In the genomic region with DNA sequence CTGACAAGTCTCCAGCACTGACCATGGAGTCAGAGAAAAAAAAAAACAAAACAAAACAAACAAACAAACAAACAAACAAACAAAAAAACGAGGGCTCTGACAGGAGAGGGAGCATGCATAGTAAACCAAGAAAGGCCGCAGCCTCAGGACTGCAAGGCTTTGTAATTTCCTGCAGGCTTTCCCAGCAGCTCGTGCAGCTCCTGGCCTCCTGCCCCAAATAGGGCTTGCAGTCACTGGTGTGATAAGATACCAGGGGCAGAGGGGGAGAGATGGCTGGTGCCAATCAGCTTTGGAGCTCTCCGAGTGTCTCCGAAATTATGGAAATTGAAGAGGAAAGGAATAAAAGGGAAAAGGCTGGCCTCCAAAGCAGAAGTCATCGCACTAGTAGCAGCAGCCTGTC, we compare ENCODE assay signal across 19 mouse cellular contexts.
DNase-seq lines count a peak whose midpoint lies in the region; ATAC-seq and TF ChIP-seq lines count a peak whose summit lies in the region.
"Had no signal": no experiment of that assay in that cellular context is flagged by ENCODE, and none has a peak within 500 bp of the region (broad histone marks: within the 10 kb centered on the region; RNA-seq: fewer than 3 reads in every experiment).

No protein-coding gene starts in this region.

- peak; percentile 10; the same call in 1 of the 2 replicates for ATAC-seq in forebrain, postnatal 0 days
- ATAC-seq in forebrain, embryonic 11.5 days (replicated peaks; ENCODE audit: low FRiP score): no peak
- ATAC-seq in heart, embryonic 15.5 days (replicated peaks; ENCODE audit: insufficient number of reproducible peaks, insufficient read depth, low FRiP score, low read depth): 0 out of 2 replicates have a peak, but pooled peaks have one; percentile 21
- no peak for ATAC-seq in midbrain, postnatal 0 days (ENCODE audit: low FRiP score)
- ATAC-seq: intestine, postnatal 0 days; liver, embryonic 12.5 days had no signal

- H3K4me1 ChIP-seq in forebrain, postnatal 0 days (ENCODE audit: insufficient read depth): no peaks in the 10 kb centered on the region
- no peaks in the 10 kb centered on the region for H3K4me1 ChIP-seq in forebrain, embryonic 11.5 days (replicated peaks; ENCODE audit: control insufficient read depth, insufficient read depth, low read length)
- H3K4me1 ChIP-seq in kidney, adult 2 months (ENCODE audit: control insufficient read depth, insufficient read depth, low read length): no peaks in the 10 kb centered on the region
- H3K4me1 ChIP-seq in heart, embryonic 15.5 days (replicated peaks): peaks cover 18% of the 10 kb centered on the region
- H3K4me1 ChIP-seq in midbrain, postnatal 0 days (ENCODE audit: insufficient read depth, low read length): no peaks in the 10 kb centered on the region
- H3K4me1 ChIP-seq: liver, embryonic 12.5 days; neural tube, embryonic 12.5 days had no signal

- H3K4me2 ChIP-seq in forebrain, postnatal 0 days (ENCODE audit: low read depth): no peak overlapping the region
- no peak overlapping the region for H3K4me2 ChIP-seq in forebrain, embryonic 11.5 days (ENCODE audit: low read depth, low read length, severe bottlenecking)
- peak overlapping the region; percentile 42 for H3K4me2 ChIP-seq in heart, embryonic 15.5 days
- H3K4me2 ChIP-seq in midbrain, postnatal 0 days (ENCODE audit: low read depth, low read length, poor library complexity, severe bottlenecking): no peak overlapping the region
- H3K4me2 ChIP-seq: hindbrain, embryonic 12.5 days; liver, embryonic 12.5 days; lung, embryonic 14.5 days; neural tube, embryonic 12.5 days had no signal

- H3K4me3 ChIP-seq in forebrain, postnatal 0 days (ENCODE audit: low read depth, low read length): no peak overlapping the region
- no peak overlapping the region for H3K4me3 ChIP-seq in forebrain, embryonic 11.5 days (ENCODE audit: low read depth, low read length)
- no peak overlapping the region for H3K4me3 ChIP-seq in kidney, adult 2 months (ENCODE audit: insufficient read depth, low read depth, low read length)
- H3K4me3 ChIP-seq in heart, embryonic 15.5 days: 0 out of 2 replicates have a peak overlapping the region, but pooled peaks have one; percentile 5
- no peak overlapping the region for H3K4me3 ChIP-seq in midbrain, postnatal 0 days (ENCODE audit: low read depth, low read length)
- H3K4me3 ChIP-seq: hindbrain, embryonic 12.5 days; liver, embryonic 12.5 days; neural tube, embryonic 12.5 days had no signal

- H3K36me3 ChIP-seq in forebrain, postnatal 0 days (ENCODE audit: insufficient read depth): peaks cover 22% of the 10 kb centered on the region
- no peaks in the 10 kb centered on the region; the same call in 1 of the 2 replicates for H3K36me3 ChIP-seq in forebrain, embryonic 11.5 days (ENCODE audit: control insufficient read depth, insufficient read depth, low read length)
- H3K36me3 ChIP-seq in kidney, adult 2 months (ENCODE audit: control insufficient read depth, insufficient read depth, low read length): no peaks in the 10 kb centered on the region
- peaks cover 1% of the 10 kb centered on the region; the same call in 1 of the 2 replicates for H3K36me3 ChIP-seq in heart, embryonic 15.5 days
- H3K36me3 ChIP-seq in midbrain, postnatal 0 days (ENCODE audit: insufficient read depth, low read length): peaks cover 8% of the 10 kb centered on the region; the same call in 1 of the 2 replicates
- H3K36me3 ChIP-seq: hindbrain, embryonic 12.5 days; liver, embryonic 12.5 days; neural tube, embryonic 12.5 days had no signal

- no peak overlapping the region for H3K9ac ChIP-seq in forebrain, postnatal 0 days
- no peak overlapping the region for H3K9ac ChIP-seq in forebrain, embryonic 11.5 days (ENCODE audit: low read length)
- H3K9ac ChIP-seq in heart, embryonic 15.5 days: no peak overlapping the region
- H3K9ac ChIP-seq in midbrain, postnatal 0 days (replicated peaks; ENCODE audit: low read length, poor library complexity, severe bottlenecking): no peak overlapping the region
- H3K9ac ChIP-seq: hindbrain, embryonic 12.5 days; liver, embryonic 12.5 days; lung, embryonic 14.5 days; neural tube, embryonic 12.5 days had no signal

- no peak for TF ChIP-seq POLR2A in kidney, adult 2 months (IDR thresholded peaks at IDR 0.05; ENCODE audit: low read depth, low read length)

- DNase-seq in forebrain, postnatal 0 days: no peak
- no peak for DNase-seq in forebrain, embryonic 11.5 days (ENCODE audit: low spot score)
- DNase-seq in kidney, adult 2 months: peak; percentile 19
- no peak for DNase-seq in kidney, postnatal 36 days
- DNase-seq in midbrain, postnatal 0 days (ENCODE audit: low spot score): no peak
- no peak for DNase-seq in adipocyte (ENCODE audit: low spot score)
- DNase-seq: adrenal gland, postnatal 36 days; cerebellum, adult 8-10 months; kidney, postnatal 10 days; lung, embryonic 14.5 days; lung, postnatal 4 days; retina, postnatal 1 day; right cerebral cortex, postnatal 4 days; thymus, postnatal 4 days had no signal

- TF ChIP-seq CTCF in forebrain, postnatal 0 days (IDR thresholded peaks at IDR 0.05; ENCODE audit: low read depth): no peak
- TF ChIP-seq CTCF in kidney, adult 2 months (conservative IDR thresholded peaks at IDR 0.05; ENCODE audit: insufficient read depth, insufficient read length, low read depth, low read length): no peak
- TF ChIP-seq CTCF in midbrain, postnatal 0 days (IDR thresholded peaks at IDR 0.05): no peak

- H3K27me3 ChIP-seq in forebrain, postnatal 0 days (ENCODE audit: insufficient read depth, low read length): no peaks in the 10 kb centered on the region
- H3K27me3 ChIP-seq in forebrain, embryonic 11.5 days (ENCODE audit: control insufficient read depth, insufficient read depth, low read length): no peaks in the 10 kb centered on the region
- H3K27me3 ChIP-seq in kidney, adult 2 months (replicated peaks; ENCODE audit: control insufficient read depth, insufficient read depth, low read length): no peaks in the 10 kb centered on the region
- no peaks in the 10 kb centered on the region for H3K27me3 ChIP-seq in heart, embryonic 15.5 days
- no peaks in the 10 kb centered on the region for H3K27me3 ChIP-seq in midbrain, postnatal 0 days (ENCODE audit: insufficient read depth, low read length)
- H3K27me3 ChIP-seq: hindbrain, embryonic 12.5 days; liver, embryonic 12.5 days; neural tube, embryonic 12.5 days had no signal

- H3K27ac ChIP-seq in forebrain, postnatal 0 days (ENCODE audit: low read depth, low read length): no peak overlapping the region
- no peak overlapping the region for H3K27ac ChIP-seq in forebrain, embryonic 11.5 days (ENCODE audit: low read depth, low read length)
- H3K27ac ChIP-seq in kidney, adult 2 months (ENCODE audit: insufficient read depth, low read depth, low read length): no peak overlapping the region
- peak overlapping the region; percentile 73 for H3K27ac ChIP-seq in heart, embryonic 15.5 days
- H3K27ac ChIP-seq in midbrain, postnatal 0 days (ENCODE audit: low read depth, low read length): 0 out of 2 replicates have a peak overlapping the region, but pooled peaks have one; percentile 26
- H3K27ac ChIP-seq: hindbrain, embryonic 12.5 days; liver, embryonic 12.5 days; neural tube, embryonic 12.5 days had no signal

- no peaks in the 10 kb centered on the region for H3K9me3 ChIP-seq in forebrain, postnatal 0 days (ENCODE audit: low read length)
- no peaks in the 10 kb centered on the region for H3K9me3 ChIP-seq in forebrain, embryonic 11.5 days (ENCODE audit: control insufficient read depth, low read length)
- H3K9me3 ChIP-seq in heart, embryonic 15.5 days (replicated peaks): no peaks in the 10 kb centered on the region
- no peaks in the 10 kb centered on the region for H3K9me3 ChIP-seq in midbrain, postnatal 0 days (ENCODE audit: low read length)
- H3K9me3 ChIP-seq: hindbrain, embryonic 12.5 days; liver, embryonic 12.5 days; neural tube, embryonic 12.5 days had no signal

- WGBS in forebrain, postnatal 0 days: 47% methylated on average over 6 of the region's 6 CpGs
- 82% methylated on average over 6 of the region's 6 CpGs for WGBS in forebrain, embryonic 11.5 days
- WGBS in kidney, adult 2 months: 44% methylated on average over 6 of the region's 6 CpGs
- 24% methylated on average over 6 of the region's 6 CpGs for WGBS in heart, embryonic 15.5 days
- 56% methylated on average over 6 of the region's 6 CpGs for WGBS in midbrain, postnatal 0 days

Comparison
In these comparisons a context has a peak if more than half of its experiments do, and no peak if none do; other contexts are left out.
1. ATAC-seq: peak in forebrain, postnatal 0 days (single experiment) and heart, embryonic 15.5 days (single experiment); none in forebrain, embryonic 11.5 days (single experiment) and midbrain, postnatal 0 days (single experiment).
2. H3K27ac ChIP-seq: peak in heart, embryonic 15.5 days (single experiment) and midbrain, postnatal 0 days (single experiment); none in forebrain, postnatal 0 days (single experiment), forebrain, embryonic 11.5 days (single experiment) and kidney, adult 2 months (single experiment).